In genomic region chr11:35527816-35528462, GRCm38 (mm10) we compare ENCODE assay signal across 13 mouse cellular contexts.
A peak's percentile ranks its signal among the peaks of the same experiment; 100 is the strongest.
DNase-seq lines count a peak whose midpoint lies in the region; ATAC-seq and TF ChIP-seq lines count a peak whose summit lies in the region.
"Had no signal": no experiment of that assay in that cellular context is flagged by ENCODE, and none has a peak within 500 bp of the region (broad histone marks: within the 10 kb centered on the region; RNA-seq: fewer than 3 reads in every experiment).

No protein-coding gene starts in this region.

- 7% methylated on average over 7 of the region's 7 CpGs for WGBS in forebrain, embryonic 14.5 days
- WGBS in limb, embryonic 14.5 days = 33% methylated on average over 7 of the region's 7 CpGs

- TF ChIP-seq POLR2A in limb, embryonic 14.5 days (IDR thresholded peaks at IDR 0.05; ENCODE audit: borderline replicate concordance, extremely low read depth, insufficient read depth, insufficient read length) = no peak

- no peak overlapping the region for H3K27ac ChIP-seq in forebrain, embryonic 14.5 days (ENCODE audit: low read depth, low read length)
- H3K27ac ChIP-seq in limb, embryonic 14.5 days (replicated peaks; ENCODE audit: low read depth, low read length) = peak overlapping the region; percentile 68
- H3K27ac ChIP-seq: heart, adult 2 months had no signal

- H3K27me3 ChIP-seq in forebrain, embryonic 14.5 days (replicated peaks; ENCODE audit: control insufficient read depth, insufficient read depth, low read length) = peaks cover 19% of the 10 kb centered on the region
- no peaks in the 10 kb centered on the region for H3K27me3 ChIP-seq in limb, embryonic 14.5 days (ENCODE audit: control insufficient read depth, insufficient read depth, low read length)

- H3K9me3 ChIP-seq in forebrain, embryonic 14.5 days (replicated peaks; ENCODE audit: control insufficient read depth, low read length) = no peaks in the 10 kb centered on the region
- no peaks in the 10 kb centered on the region for H3K9me3 ChIP-seq in limb, embryonic 14.5 days (ENCODE audit: control insufficient read depth, low read length)

- H3K4me1 ChIP-seq in forebrain, embryonic 14.5 days (ENCODE audit: control insufficient read depth, insufficient read depth, low read length) = peaks cover 13% of the 10 kb centered on the region
- H3K4me1 ChIP-seq in limb, embryonic 14.5 days (ENCODE audit: control insufficient read depth, insufficient read depth, low read length) = peaks cover 18% of the 10 kb centered on the region

- no peak overlapping the region for H3K9ac ChIP-seq in forebrain, embryonic 14.5 days (ENCODE audit: low read length)
- no peak overlapping the region for H3K9ac ChIP-seq in limb, embryonic 14.5 days (ENCODE audit: low read depth, low read length, severe bottlenecking)

- no peak overlapping the region for H3K4me2 ChIP-seq in forebrain, embryonic 14.5 days (ENCODE audit: low read length)
- H3K4me2 ChIP-seq in limb, embryonic 14.5 days (replicated peaks; ENCODE audit: low read depth, low read length, severe bottlenecking) = no peak overlapping the region

- no peak overlapping the region for H3K4me3 ChIP-seq in forebrain, embryonic 14.5 days (ENCODE audit: low read depth, low read length)
- H3K4me3 ChIP-seq in limb, embryonic 14.5 days (replicated peaks; ENCODE audit: low read length) = no peak overlapping the region
- H3K4me3 ChIP-seq: heart, adult 2 months had no signal

- DNase-seq in right cerebral cortex, adult 2 months (ENCODE audit: low spot score in 2 of 2) = peak; percentile 27 to 37
- DNase-seq in right cerebral cortex, postnatal 4 days = no peak
- DNase-seq in forebrain, embryonic 14.5 days (ENCODE audit: low spot score) = peak; percentile 83
- DNase-seq in limb, embryonic 14.5 days (ENCODE audit: low spot score) = peak; percentile 83
- DNase-seq in adrenal gland, adult (ENCODE audit: inconsistent age in 2 of 2, low spot score in 1 of 2) = no peak
- no peak for DNase-seq in spleen, postnatal 36 days (ENCODE audit: low spot score in 2 of 2)
- no peak for DNase-seq in B cell, adult 2 months
- DNase-seq: cerebellum, adult 11-12 months; heart, adult 2 months; kidney, postnatal 25 days; lung, postnatal 10 days; thymus, postnatal 25 days had no signal

- peak; percentile 80 for ATAC-seq in forebrain, embryonic 14.5 days
- ATAC-seq in limb, embryonic 14.5 days (ENCODE audit: low FRiP score, low read depth) = peak; percentile 66
- ATAC-seq: Patski had no signal

- no peaks in the 10 kb centered on the region for H3K36me3 ChIP-seq in forebrain, embryonic 14.5 days (ENCODE audit: control insufficient read depth, insufficient read depth, low read length)
- H3K36me3 ChIP-seq in limb, embryonic 14.5 days (ENCODE audit: control insufficient read depth, insufficient read depth, low read length) = no peaks in the 10 kb centered on the region

Comparison
In these comparisons a context has a peak if more than half of its experiments do, and no peak if none do; other contexts are left out.
1. DNase-seq: peak in right cerebral cortex, adult 2 months (2 of 2), forebrain, embryonic 14.5 days (single experiment) and limb, embryonic 14.5 days (single experiment); none in right cerebral cortex, postnatal 4 days (single experiment), adrenal gland, adult (0 of 2), spleen, postnatal 36 days (0 of 2) and B cell, adult 2 months (0 of 2).